25 mouse cellular contexts compared by ENCODE assay signal in genomic region chr17:91112085-91112484, GRCm38 (mm10). TPM values are rescaled to one million over a fixed set of nuclear protein-coding genes. Genes with fewer than 3 reads are reported as not detected.
A peak's percentile ranks its signal among the peaks of the same experiment; 100 is the strongest.
DNase-seq lines count a peak whose midpoint lies in the region; ATAC-seq and TF ChIP-seq lines count a peak whose summit lies in the region.
"Had no signal": no experiment of that assay in that cellular context is flagged by ENCODE, and none has a peak within 500 bp of the region (broad histone marks: within the 10 kb centered on the region; RNA-seq: fewer than 3 reads in every experiment).

No protein-coding gene starts in this region.

- H3K27me3 ChIP-seq in liver, embryonic 12.5 days (replicated peaks): no peaks in the 10 kb centered on the region
- no peaks in the 10 kb centered on the region for H3K27me3 ChIP-seq in liver, embryonic 11.5 days (replicated peaks; ENCODE audit: control insufficient read depth, insufficient read depth, low read length)
- no peaks in the 10 kb centered on the region for H3K27me3 ChIP-seq in liver, embryonic 14.5 days (ENCODE audit: control insufficient read depth, insufficient read depth, low read length)
- no peaks in the 10 kb centered on the region for H3K27me3 ChIP-seq in liver, postnatal 0 days (ENCODE audit: insufficient read depth, low read length)
- no peaks in the 10 kb centered on the region for H3K27me3 ChIP-seq in liver, embryonic 16.5 days (ENCODE audit: control insufficient read depth, insufficient read depth, low read depth, low read length)
- no peaks in the 10 kb centered on the region for H3K27me3 ChIP-seq in forebrain, embryonic 15.5 days
- H3K27me3 ChIP-seq: CH12.LX; embryonic facial prominence, embryonic 13.5 days; embryonic facial prominence, embryonic 15.5 days; forebrain, embryonic 13.5 days had no signal

- no peak for TF ChIP-seq EP300 in liver, embryonic 14.5 days (IDR thresholded peaks at IDR 0.05; ENCODE audit: low read depth)
- TF ChIP-seq EP300 in liver, postnatal 0 days (IDR thresholded peaks at IDR 0.05; ENCODE audit: low read depth): no peak

- no peaks in the 10 kb centered on the region for H3K9me3 ChIP-seq in liver, embryonic 12.5 days (replicated peaks)
- H3K9me3 ChIP-seq in liver, embryonic 11.5 days (ENCODE audit: control insufficient read depth, low read length): no peaks in the 10 kb centered on the region
- H3K9me3 ChIP-seq in liver, embryonic 14.5 days (ENCODE audit: control insufficient read depth, low read length): no peaks in the 10 kb centered on the region
- no peaks in the 10 kb centered on the region for H3K9me3 ChIP-seq in liver, postnatal 0 days (ENCODE audit: low read length)
- H3K9me3 ChIP-seq in liver, embryonic 16.5 days (replicated peaks; ENCODE audit: control insufficient read depth, low read length): no peaks in the 10 kb centered on the region
- no peaks in the 10 kb centered on the region for H3K9me3 ChIP-seq in forebrain, embryonic 15.5 days
- H3K9me3 ChIP-seq: embryonic facial prominence, embryonic 13.5 days; embryonic facial prominence, embryonic 15.5 days; forebrain, embryonic 13.5 days; G1E had no signal

- no peaks in the 10 kb centered on the region for H3K4me1 ChIP-seq in liver, embryonic 12.5 days
- H3K4me1 ChIP-seq in liver, embryonic 11.5 days (replicated peaks; ENCODE audit: control insufficient read depth, insufficient read depth, low read length): no peaks in the 10 kb centered on the region
- H3K4me1 ChIP-seq in liver, embryonic 14.5 days (replicated peaks; ENCODE audit: control insufficient read depth in 2 of 2, insufficient read depth in 2 of 2, low read length in 1 of 2): no peaks in the 10 kb centered on the region
- no peaks in the 10 kb centered on the region for H3K4me1 ChIP-seq in liver, postnatal 0 days (ENCODE audit: insufficient read depth)
- no peaks in the 10 kb centered on the region for H3K4me1 ChIP-seq in liver, embryonic 16.5 days (ENCODE audit: control insufficient read depth, low read depth, low read length)
- no peaks in the 10 kb centered on the region for H3K4me1 ChIP-seq in forebrain, embryonic 15.5 days
- H3K4me1 ChIP-seq: embryonic facial prominence, embryonic 13.5 days; embryonic facial prominence, embryonic 15.5 days; forebrain, embryonic 13.5 days had no signal

- H3K4me3 ChIP-seq in liver, embryonic 12.5 days: no peak overlapping the region
- H3K4me3 ChIP-seq in liver, embryonic 11.5 days (ENCODE audit: low read depth, low read length): no peak overlapping the region
- no peak overlapping the region for H3K4me3 ChIP-seq in liver, embryonic 14.5 days (ENCODE audit: insufficient read depth in 1 of 2, low read depth in 2 of 2, low read length in 2 of 2)
- no peak overlapping the region for H3K4me3 ChIP-seq in liver, postnatal 0 days (ENCODE audit: low read depth, low read length)
- H3K4me3 ChIP-seq in liver, embryonic 16.5 days (ENCODE audit: low read depth, low read length): no peak overlapping the region
- H3K4me3 ChIP-seq in forebrain, embryonic 15.5 days: no peak overlapping the region
- H3K4me3 ChIP-seq: embryonic facial prominence, embryonic 13.5 days; embryonic facial prominence, embryonic 15.5 days; forebrain, embryonic 13.5 days had no signal

- WGBS in liver, embryonic 12.5 days (ENCODE audit: insufficient replicate concordance): 64% methylated on average over 1 of the region's 1 CpGs
- WGBS in liver, embryonic 11.5 days: 66% methylated on average over 1 of the region's 1 CpGs
- WGBS in liver, embryonic 14.5 days (ENCODE audit: insufficient replicate concordance): 52% methylated on average over 1 of the region's 1 CpGs
- WGBS in liver, postnatal 0 days (ENCODE audit: insufficient replicate concordance): 60% methylated on average over 1 of the region's 1 CpGs
- WGBS in liver, embryonic 16.5 days (ENCODE audit: insufficient replicate concordance): 68% methylated on average over 1 of the region's 1 CpGs
- 95% methylated on average over 1 of the region's 1 CpGs for WGBS in forebrain, embryonic 15.5 days

- TF ChIP-seq CTCF in liver, embryonic 14.5 days (IDR thresholded peaks at IDR 0.05; ENCODE audit: low read depth): no peak
- TF ChIP-seq CTCF in liver, postnatal 0 days (IDR thresholded peaks at IDR 0.05; ENCODE audit: low read depth): no peak

- no peak overlapping the region for H3K27ac ChIP-seq in liver, embryonic 12.5 days
- no peak overlapping the region for H3K27ac ChIP-seq in liver, embryonic 11.5 days (ENCODE audit: low read depth, low read length)
- H3K27ac ChIP-seq in liver, embryonic 14.5 days: no peak overlapping the region
- H3K27ac ChIP-seq in liver, postnatal 0 days (ENCODE audit: low read depth): no peak overlapping the region
- H3K27ac ChIP-seq in liver, embryonic 16.5 days (ENCODE audit: low read length): no peak overlapping the region
- H3K27ac ChIP-seq in forebrain, embryonic 15.5 days (replicated peaks): no peak overlapping the region
- H3K27ac ChIP-seq: embryonic facial prominence, embryonic 13.5 days; embryonic facial prominence, embryonic 15.5 days; forebrain, embryonic 13.5 days had no signal

- DNase-seq in liver, embryonic 11.5 days (ENCODE audit: low spot score): no peak
- peak in 1 of 3 experiments; percentile 2 for DNase-seq in liver, embryonic 14.5 days (ENCODE audit: low read depth in 3 of 3, low spot score in 3 of 3)
- no peak for DNase-seq in liver, postnatal 0 days
- no peak for DNase-seq in cerebellum, adult 18-20 months
- DNase-seq: adrenal gland, adult 2 months; adrenal gland, postnatal 10 days; adrenal gland, postnatal 25 days; B cell, adult 2 months; cerebellum, adult 11-12 months; cerebellum, adult 8-10 months; cerebellum, adult 9-11 months; cerebellum, postnatal 14 days; cerebellum, postnatal 36 days; embryo, embryonic 11 days had no signal

- no peaks in the 10 kb centered on the region for H3K36me3 ChIP-seq in liver, embryonic 12.5 days
- H3K36me3 ChIP-seq in liver, embryonic 11.5 days (ENCODE audit: control insufficient read depth, insufficient read depth, low read length): no peaks in the 10 kb centered on the region
- H3K36me3 ChIP-seq in liver, embryonic 14.5 days (replicated peaks; ENCODE audit: control insufficient read depth, insufficient read depth, low read depth): no peaks in the 10 kb centered on the region
- no peaks in the 10 kb centered on the region for H3K36me3 ChIP-seq in liver, postnatal 0 days (replicated peaks; ENCODE audit: insufficient read depth, low read length)
- H3K36me3 ChIP-seq in liver, embryonic 16.5 days (ENCODE audit: control insufficient read depth, insufficient read depth): no peaks in the 10 kb centered on the region
- no peaks in the 10 kb centered on the region for H3K36me3 ChIP-seq in forebrain, embryonic 15.5 days
- H3K36me3 ChIP-seq: embryonic facial prominence, embryonic 13.5 days; embryonic facial prominence, embryonic 15.5 days; G1E had no signal

- no peak overlapping the region for H3K9ac ChIP-seq in liver, embryonic 12.5 days
- H3K9ac ChIP-seq in liver, embryonic 11.5 days (ENCODE audit: low read depth, low read length): no peak overlapping the region
- no peak overlapping the region for H3K9ac ChIP-seq in liver, embryonic 14.5 days (replicated peaks)
- no peak overlapping the region for H3K9ac ChIP-seq in liver, postnatal 0 days (replicated peaks)
- H3K9ac ChIP-seq in liver, embryonic 16.5 days (ENCODE audit: low read depth, low read length): no peak overlapping the region
- no peak overlapping the region for H3K9ac ChIP-seq in forebrain, embryonic 15.5 days (replicated peaks)
- H3K9ac ChIP-seq: embryonic facial prominence, embryonic 13.5 days; embryonic facial prominence, embryonic 15.5 days; forebrain, embryonic 13.5 days had no signal

- peak; percentile 70; the same call in 1 of the 2 replicates for ATAC-seq in liver, embryonic 12.5 days
- no peak for ATAC-seq in liver, embryonic 11.5 days (replicated peaks; ENCODE audit: low FRiP score)
- peak; percentile 71 for ATAC-seq in liver, embryonic 14.5 days (ENCODE audit: insufficient read depth)
- ATAC-seq in liver, postnatal 0 days: no peak
- 0 out of 2 replicates have a peak, but pooled peaks have one; percentile 55 for ATAC-seq in erythroblast, adult 5-6 weeks (replicated peaks; ENCODE audit: low FRiP score, poor library complexity, severe bottlenecking)
- ATAC-seq in liver, embryonic 16.5 days (ENCODE audit: low read depth): peak; percentile 62
- no peak for ATAC-seq in forebrain, embryonic 15.5 days (replicated peaks)
- ATAC-seq: CD4-positive, CD25-positive, alpha-beta regulatory T cell, adult 4 months; forebrain, embryonic 13.5 days; forebrain, embryonic 16.5 days had no signal

- no peak overlapping the region for H3K4me2 ChIP-seq in liver, embryonic 12.5 days
- no peak overlapping the region for H3K4me2 ChIP-seq in liver, embryonic 11.5 days
- H3K4me2 ChIP-seq in liver, embryonic 14.5 days (ENCODE audit: low read depth): no peak overlapping the region
- H3K4me2 ChIP-seq in liver, postnatal 0 days (ENCODE audit: low read depth, low read length): no peak overlapping the region
- H3K4me2 ChIP-seq in liver, embryonic 16.5 days (ENCODE audit: low read depth, low read length): no peak overlapping the region
- H3K4me2 ChIP-seq in forebrain, embryonic 15.5 days (replicated peaks): no peak overlapping the region
- H3K4me2 ChIP-seq: embryonic facial prominence, embryonic 13.5 days; embryonic facial prominence, embryonic 15.5 days; forebrain, embryonic 13.5 days had no signal

RNA-seq across cellular contexts. Expression of gene Nrxn1, which starts 19.2 kb away (rescaled TPM):
- 0.19 and 0.39 TPM in 2 replicates for polyA plus RNA-seq in liver, embryonic 12.5 days (2016; fragmentation: Nextera tagmentation; extraction: Ambion mirVana)
- polyA plus RNA-seq in liver, embryonic 11.5 days (2014; fragmentation: Nextera tagmentation; extraction: Ambion mirVana): 0.61 and 0.70 TPM in 2 replicates
- polyA plus RNA-seq in liver, embryonic 14.5 days (2012; rRNA removed): 0.03 and 0.45 TPM in 2 replicates
- polyA plus RNA-seq in liver, embryonic 14.5 days (2014; fragmentation: Nextera tagmentation; extraction: Ambion mirVana): 0.03 and 0.14 TPM in 2 replicates
- 0.41 and 0.57 TPM in 2 replicates for polyA plus RNA-seq in liver, postnatal 0 days (2015; fragmentation: Nextera tagmentation; extraction: Ambion mirVana)
- total RNA-seq in erythroblast, adult 5-6 weeks (2015; ENCODE audit: low replicate concordance): 1.7 TPM in 1 of 2 replicates, not detected in the other
- 0.09 and 0.42 TPM in 2 replicates for total RNA-seq in erythroblast, adult 5-6 weeks (2017; ENCODE audit: low replicate concordance)
- 0.22 and 0.23 TPM in 2 replicates for polyA plus RNA-seq in liver, embryonic 16.5 days (2015; fragmentation: Nextera tagmentation; extraction: Ambion mirVana)
- 158 and 161 TPM in 2 replicates for polyA plus RNA-seq in forebrain, embryonic 15.5 days (2015; fragmentation: Nextera tagmentation; extraction: Ambion mirVana)
- total RNA-seq: CH12.LX had no signal
- polyA plus RNA-seq: G1E had no signal

Comparison
In these comparisons a context has a peak if more than half of its experiments do, and no peak if none do; other contexts are left out.
1. ATAC-seq: peak in liver, embryonic 12.5 days (single experiment), liver, embryonic 14.5 days (single experiment), erythroblast, adult 5-6 weeks (single experiment) and liver, embryonic 16.5 days (single experiment); none in liver, embryonic 11.5 days (single experiment), liver, postnatal 0 days (single experiment) and forebrain, embryonic 15.5 days (single experiment).
2. RNA of gene Nrxn1, which starts 19.2 kb away (polyA plus RNA-seq): 158 to 161 TPM in forebrain, embryonic 15.5 days; 0.61 to 0.70 TPM in liver, embryonic 11.5 days, 0.41 to 0.57 TPM in liver, postnatal 0 days, 0.19 to 0.39 TPM in liver, embryonic 12.5 days, 0.22 to 0.23 TPM in liver, embryonic 16.5 days and 0.03 to 0.45 TPM in liver, embryonic 14.5 days; every median in the first group is over 10 times any median in the second.